Mouse (Mus musculus): ENCODE measurements at regions not wholly inside any gene's neighbourhood (a gene's known extent, or its start where the extent isn't known, plus 50 kb on each side); places are given as distances from the start of the nearest gene placed in this dataset.

GRCm38 (mm10) chr17:87202958-87203720, 62.6 kb downstream of the Mcfd2 start:
- TF ChIP-seq CTCF (IDR thresholded peaks at IDR 0.05) = no peak
- Histone ChIP-seq H3K4me3 (ENCODE audit: low read depth, low read length) (no peak overlapping the region), H3K4me2 (ENCODE audit: low read depth, low read length, poor library complexity, severe bottlenecking) (no peak overlapping the region), H3K9ac (replicated peaks; ENCODE audit: low read length, poor library complexity, severe bottlenecking) (no peak overlapping the region), H3K9me3 (ENCODE audit: low read length) (no peaks in the 10 kb centered on the region), H3K36me3 (ENCODE audit: insufficient read depth, low read length) (no peaks in the 10 kb centered on the region), H3K27me3 (ENCODE audit: insufficient read depth, low read length) (no peaks in the 10 kb centered on the region), H3K27ac (ENCODE audit: low read depth, low read length) (no peak overlapping the region), H3K4me1 (ENCODE audit: insufficient read depth, low read length) (0 out of 2 replicates have a peak, but pooled peaks cover 4% of the 10 kb centered on the region)
- no peak for DNase-seq (ENCODE audit: low spot score)
- no peak for ATAC-seq (ENCODE audit: low FRiP score)
- 62% methylated on average over 4 of the region's 5 CpGs for WGBS

- ATAC-seq (ENCODE audit: low FRiP score) (no peak), DNase-seq (ENCODE audit: low spot score) (peak; percentile 23)
- Histone ChIP-seq H3K4me3 (ENCODE audit: low read depth, low read length) (no peak overlapping the region), H3K4me1 (ENCODE audit: insufficient read depth, low read length) (0 out of 2 replicates have a peak, but pooled peaks cover 4% of the 10 kb centered on the region), H3K27ac (ENCODE audit: low read depth, low read length) (no peak overlapping the region), H3K9ac (replicated peaks; ENCODE audit: low read length, poor library complexity, severe bottlenecking) (no peak overlapping the region), H3K27me3 (ENCODE audit: insufficient read depth, low read length) (no peaks in the 10 kb centered on the region), H3K9me3 (ENCODE audit: low read length) (no peaks in the 10 kb centered on the region), H3K4me2 (ENCODE audit: low read depth, low read length, poor library complexity, severe bottlenecking) (no peak overlapping the region), H3K36me3 (ENCODE audit: insufficient read depth, low read length) (no peaks in the 10 kb centered on the region)
- 34% methylated on average over 6 of the region's 6 CpGs for WGBS
- no peak for TF ChIP-seq CTCF (IDR thresholded peaks at IDR 0.05)
Observed at GRCm38 (mm10) chr17:87202490-87202889, 63.2 kb downstream of the Mcfd2 start.

- Histone ChIP-seq H3K4me1 (ENCODE audit: insufficient read depth, low read length) (0 out of 2 replicates have a peak, but pooled peaks cover 4% of the 10 kb centered on the region), H3K27me3 (ENCODE audit: insufficient read depth, low read length) (no peaks in the 10 kb centered on the region), H3K4me2 (ENCODE audit: low read depth, low read length, poor library complexity, severe bottlenecking) (no peak overlapping the region), H3K9ac (replicated peaks; ENCODE audit: low read length, poor library complexity, severe bottlenecking) (no peak overlapping the region), H3K4me3 (ENCODE audit: low read depth, low read length) (no peak overlapping the region), H3K36me3 (ENCODE audit: insufficient read depth, low read length) (no peaks in the 10 kb centered on the region), H3K27ac (ENCODE audit: low read depth, low read length) (0 out of 2 replicates have a peak overlapping the region, but pooled peaks have one; percentile 4), H3K9me3 (ENCODE audit: low read length) (no peaks in the 10 kb centered on the region)
- TF ChIP-seq CTCF (IDR thresholded peaks at IDR 0.05) = no peak
- WGBS = 56% methylated on average over 3 of the region's 3 CpGs
- DNase-seq (ENCODE audit: low spot score) (peak; percentile 87), ATAC-seq (ENCODE audit: low FRiP score) (peak; percentile 72)
Observed at GRCm38 (mm10) chr17:87200721-87201242, 65.0 kb downstream of the Mcfd2 start.

- Histone ChIP-seq H3K9me3 (ENCODE audit: low read length) (no peaks in the 10 kb centered on the region), H3K4me1 (ENCODE audit: insufficient read depth, low read length) (0 out of 2 replicates have a peak, but pooled peaks cover 4% of the 10 kb centered on the region), H3K4me3 (ENCODE audit: low read depth, low read length) (no peak overlapping the region), H3K27me3 (ENCODE audit: insufficient read depth, low read length) (no peaks in the 10 kb centered on the region), H3K36me3 (ENCODE audit: insufficient read depth, low read length) (no peaks in the 10 kb centered on the region), H3K27ac (ENCODE audit: low read depth, low read length) (no peak overlapping the region), H3K9ac (replicated peaks; ENCODE audit: low read length, poor library complexity, severe bottlenecking) (no peak overlapping the region), H3K4me2 (ENCODE audit: low read depth, low read length, poor library complexity, severe bottlenecking) (no peak overlapping the region)
- ATAC-seq (ENCODE audit: low FRiP score) (no peak), DNase-seq (ENCODE audit: low spot score) (no peak)
- WGBS = 91% methylated on average over 2 of the region's 2 CpGs
- no peak for TF ChIP-seq CTCF (IDR thresholded peaks at IDR 0.05)
Observed at GRCm38 (mm10) chr17:87200134-87200533, 65.6 kb downstream of the Mcfd2 start.

GRCm38 (mm10) chr17:87199134-87199533, 66.6 kb downstream of the Mcfd2 start:
- Histone ChIP-seq H3K27ac (ENCODE audit: low read depth, low read length) (no peak overlapping the region), H3K36me3 (ENCODE audit: insufficient read depth, low read length) (no peaks in the 10 kb centered on the region), H3K9ac (replicated peaks; ENCODE audit: low read length, poor library complexity, severe bottlenecking) (no peak overlapping the region), H3K4me1 (ENCODE audit: insufficient read depth, low read length) (0 out of 2 replicates have a peak, but pooled peaks cover 4% of the 10 kb centered on the region), H3K9me3 (ENCODE audit: low read length) (no peaks in the 10 kb centered on the region), H3K27me3 (ENCODE audit: insufficient read depth, low read length) (no peaks in the 10 kb centered on the region), H3K4me2 (ENCODE audit: low read depth, low read length, poor library complexity, severe bottlenecking) (no peak overlapping the region), H3K4me3 (ENCODE audit: low read depth, low read length) (no peak overlapping the region)
- whole genome bisulfite sequencing = 82% methylated on average over 3 of the region's 3 CpGs
- ATAC-seq (ENCODE audit: low FRiP score) (no peak), DNase-seq (ENCODE audit: low spot score) (no peak)
- TF ChIP-seq CTCF (IDR thresholded peaks at IDR 0.05) = no peak

GRCm38 (mm10) chr17:87197434-87197833, 68.3 kb downstream of the Mcfd2 start:
- Histone ChIP-seq H3K4me3 (ENCODE audit: low read depth, low read length) (no peak overlapping the region), H3K36me3 (ENCODE audit: insufficient read depth, low read length) (no peaks in the 10 kb centered on the region), H3K4me2 (ENCODE audit: low read depth, low read length, poor library complexity, severe bottlenecking) (no peak overlapping the region), H3K4me1 (ENCODE audit: insufficient read depth, low read length) (0 out of 2 replicates have a peak, but pooled peaks cover 4% of the 10 kb centered on the region), H3K27ac (ENCODE audit: low read depth, low read length) (no peak overlapping the region), H3K9ac (replicated peaks; ENCODE audit: low read length, poor library complexity, severe bottlenecking) (no peak overlapping the region), H3K9me3 (ENCODE audit: low read length) (no peaks in the 10 kb centered on the region), H3K27me3 (ENCODE audit: insufficient read depth, low read length) (no peaks in the 10 kb centered on the region)
- TF ChIP-seq CTCF (IDR thresholded peaks at IDR 0.05) = no peak
- no peak for DNase-seq (ENCODE audit: low spot score)
- WGBS = 93% methylated on average over 4 of the region's 4 CpGs
- no peak for ATAC-seq (ENCODE audit: low FRiP score)

All from midbrain, postnatal 0 days (tissue).